Mouse (Mus musculus) urinary bladder, postnatal 10 days (tissue): ENCODE measurements around the gene Mcl1.
"Not testable (repeated sequence)": the region's sequence is repeated elsewhere in the genome, so short reads cannot be mapped to it uniquely, and the experiment has no call there.

ENCODE experiments used
- DNase-seq: peaks from one replicate; pipeline ENCODE4 v3.0.0; 2022; ENCODE audit warnings: low spot score

Mcl1 gene

DNA sequence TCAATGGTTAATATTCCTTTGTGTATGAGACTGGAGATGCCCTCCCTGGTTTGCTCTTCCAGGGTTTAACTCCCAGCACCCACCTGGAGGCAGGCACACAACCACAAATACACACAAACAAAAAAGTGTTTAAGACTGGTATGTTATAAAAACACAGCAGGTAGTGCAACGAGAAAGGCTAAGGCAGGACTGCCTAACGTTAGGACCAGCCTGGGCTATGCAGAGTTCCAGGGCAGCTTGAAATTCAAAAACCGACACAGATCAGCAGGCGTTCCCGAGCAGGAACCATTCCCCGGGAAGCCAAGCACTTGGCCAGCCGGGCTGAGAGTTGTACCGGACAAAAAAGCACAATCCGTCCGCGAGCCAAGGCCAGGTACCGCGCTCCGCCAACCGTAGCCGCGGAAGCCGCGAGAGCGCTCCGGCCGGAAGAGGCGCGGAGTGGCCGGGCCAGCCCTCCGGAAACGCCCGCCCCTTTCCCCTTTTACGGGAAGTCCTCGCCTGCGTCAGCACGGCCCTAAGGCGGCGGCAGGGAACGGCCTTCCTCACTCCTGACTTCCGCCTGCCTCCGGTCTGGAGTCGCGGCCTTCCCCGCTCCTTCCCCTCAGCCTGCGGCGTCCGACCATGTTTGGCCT, at the start of gene Mcl1:
Gene Mcl1 (plus strand): TSS at position 553 of the 632 bp plus-strand sequence.
- DNase-seq: peak; percentile 88

DNA sequence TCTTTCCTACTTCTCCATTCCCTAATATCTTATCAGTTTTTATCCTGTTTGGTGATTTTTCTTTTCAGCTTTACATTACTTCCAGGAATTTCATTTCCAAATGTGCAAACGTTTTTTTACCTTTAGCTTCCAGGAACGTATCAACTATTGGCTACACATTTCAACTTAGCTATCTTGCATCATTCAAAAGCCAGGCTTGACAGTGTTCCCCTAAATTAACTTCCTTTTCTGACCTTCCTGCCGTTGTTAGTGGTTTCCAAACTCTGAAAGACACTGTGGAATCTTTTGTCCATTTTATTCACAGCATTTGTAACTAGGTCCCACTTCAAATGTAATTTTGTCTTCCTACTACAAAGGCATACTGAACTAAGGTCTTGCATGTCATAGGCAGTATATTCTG, 49.4 kb upstream of the Mcl1 start:
- DNase-seq: no peak

DNA sequence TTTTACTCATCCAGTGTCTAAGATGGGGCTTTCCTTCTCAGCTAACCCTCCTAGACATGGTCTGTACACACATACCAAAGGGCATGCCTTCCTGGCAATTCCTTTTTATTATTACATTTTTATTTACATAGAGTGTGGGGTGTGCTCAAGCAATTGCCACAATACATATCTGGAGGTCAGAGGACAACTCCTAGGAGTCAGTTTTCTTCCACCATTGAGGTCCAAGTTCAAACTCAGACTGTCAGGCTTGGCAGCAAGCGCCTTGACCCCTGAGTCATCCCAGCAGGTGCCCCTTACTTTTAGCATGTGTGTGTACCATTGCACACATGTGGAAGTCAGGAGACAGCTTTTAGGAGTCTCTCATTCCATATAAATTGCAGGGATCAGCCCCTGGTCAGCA, 44.6 kb upstream of the Mcl1 start:
- DNase-seq: no peak

DNA sequence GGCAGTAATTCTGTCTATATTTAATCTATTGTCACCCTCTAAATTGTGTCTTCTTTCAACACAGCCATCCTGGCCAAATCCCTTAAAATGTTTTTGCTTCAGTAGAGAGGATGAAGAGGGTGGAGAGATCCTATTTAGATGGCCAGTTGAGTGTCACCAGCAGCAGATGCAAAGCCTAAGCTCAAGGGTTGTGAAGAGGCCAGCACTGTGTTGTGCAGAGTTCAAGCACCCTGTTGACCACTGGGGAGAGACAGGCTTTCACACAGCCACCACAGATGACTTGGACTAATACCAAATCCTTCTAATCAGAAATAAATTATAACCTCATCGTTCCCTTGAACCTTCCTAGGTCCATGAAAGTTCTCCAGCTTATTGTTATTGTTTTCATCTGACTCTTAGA, 40.1 kb upstream of the Mcl1 start:
- no peak for DNase-seq

DNA sequence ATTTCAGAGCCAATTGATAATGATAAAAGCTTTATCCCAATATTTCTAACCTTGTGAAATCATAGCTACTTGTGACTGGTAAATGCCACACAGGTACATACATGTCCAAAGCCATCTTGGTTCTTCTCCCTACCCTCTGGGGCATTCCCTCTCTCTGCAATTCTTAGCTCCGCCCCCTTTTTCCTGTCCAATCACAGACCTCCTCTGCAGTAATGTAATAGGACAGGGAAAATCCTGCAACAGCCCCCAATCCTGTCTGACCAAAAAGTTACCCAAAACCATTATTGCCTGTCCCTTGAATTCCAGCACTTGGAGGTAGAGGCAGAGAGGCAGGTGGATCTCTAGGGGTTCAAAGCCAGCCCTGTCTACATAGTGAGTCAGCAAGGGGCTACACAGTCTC, 37.3 kb upstream of the Mcl1 start:
- no peak for DNase-seq

DNA sequence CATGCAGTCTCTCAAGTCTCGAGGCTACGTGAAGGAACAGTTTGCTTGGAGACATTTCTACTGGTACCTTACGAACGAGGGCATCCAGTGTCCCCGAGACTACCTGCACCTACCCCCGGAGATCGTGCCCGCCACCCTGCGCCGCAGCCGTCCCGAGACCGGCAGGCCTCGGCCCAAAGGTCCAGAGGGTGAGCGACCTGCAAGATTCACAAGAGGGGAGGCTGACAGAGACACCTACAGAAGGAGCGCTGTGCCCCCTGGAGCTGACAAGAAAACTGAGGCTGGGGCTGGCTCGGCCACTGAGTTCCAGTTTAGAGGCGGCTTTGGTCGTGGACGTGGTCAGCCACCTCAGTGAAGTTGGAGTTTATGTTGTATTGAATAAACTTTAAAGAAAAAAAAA, 36.2 kb upstream of the Mcl1 start:
- DNase-seq: not testable (repeated sequence)

DNA sequence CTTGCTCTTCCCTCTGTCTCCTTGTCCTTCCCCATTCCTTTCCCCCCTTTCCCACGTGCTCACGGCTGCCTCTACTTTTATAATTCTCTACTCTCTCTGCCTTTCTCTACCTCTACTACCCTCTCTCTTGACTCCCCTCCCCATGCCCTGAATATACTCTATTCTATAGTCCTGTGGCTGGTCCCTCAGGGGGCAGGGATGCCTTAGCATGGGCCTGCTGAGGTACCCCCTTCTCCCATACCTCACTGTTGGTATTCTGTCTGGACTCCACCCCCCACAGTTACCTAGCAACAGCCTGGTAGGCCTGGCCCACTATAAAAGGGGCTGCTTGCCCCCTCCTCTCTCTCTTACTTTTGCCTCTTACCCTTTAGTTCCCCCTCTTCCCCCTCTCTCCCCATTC, 35.0 kb upstream of the Mcl1 start:
- no peak for DNase-seq

DNA sequence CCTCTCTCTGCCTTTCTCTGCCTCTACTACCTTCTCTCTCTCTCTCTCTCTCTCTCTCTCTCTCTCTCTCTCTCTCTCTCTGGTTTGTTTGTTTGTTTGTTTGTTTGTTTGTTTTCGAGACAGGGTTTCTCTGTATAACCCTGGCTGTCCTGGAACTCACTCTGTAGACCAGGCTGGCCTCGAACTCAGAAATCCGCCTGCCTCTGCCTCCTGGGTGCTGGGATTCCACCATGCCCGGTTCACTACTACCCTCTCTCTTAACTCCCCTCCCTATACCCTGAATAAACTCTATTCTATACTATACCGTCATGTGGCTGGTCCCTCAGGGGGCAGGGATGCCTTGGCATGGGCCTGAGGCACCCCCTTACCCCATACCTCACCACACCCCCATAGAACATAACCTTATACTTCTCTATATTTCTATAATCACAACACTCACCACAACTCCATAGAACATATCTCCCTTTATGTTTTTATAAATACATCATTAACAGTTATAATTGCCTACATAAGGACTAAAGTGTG, 34.5 kb upstream of the Mcl1 start:
- DNase-seq: not testable (repeated sequence)

DNA sequence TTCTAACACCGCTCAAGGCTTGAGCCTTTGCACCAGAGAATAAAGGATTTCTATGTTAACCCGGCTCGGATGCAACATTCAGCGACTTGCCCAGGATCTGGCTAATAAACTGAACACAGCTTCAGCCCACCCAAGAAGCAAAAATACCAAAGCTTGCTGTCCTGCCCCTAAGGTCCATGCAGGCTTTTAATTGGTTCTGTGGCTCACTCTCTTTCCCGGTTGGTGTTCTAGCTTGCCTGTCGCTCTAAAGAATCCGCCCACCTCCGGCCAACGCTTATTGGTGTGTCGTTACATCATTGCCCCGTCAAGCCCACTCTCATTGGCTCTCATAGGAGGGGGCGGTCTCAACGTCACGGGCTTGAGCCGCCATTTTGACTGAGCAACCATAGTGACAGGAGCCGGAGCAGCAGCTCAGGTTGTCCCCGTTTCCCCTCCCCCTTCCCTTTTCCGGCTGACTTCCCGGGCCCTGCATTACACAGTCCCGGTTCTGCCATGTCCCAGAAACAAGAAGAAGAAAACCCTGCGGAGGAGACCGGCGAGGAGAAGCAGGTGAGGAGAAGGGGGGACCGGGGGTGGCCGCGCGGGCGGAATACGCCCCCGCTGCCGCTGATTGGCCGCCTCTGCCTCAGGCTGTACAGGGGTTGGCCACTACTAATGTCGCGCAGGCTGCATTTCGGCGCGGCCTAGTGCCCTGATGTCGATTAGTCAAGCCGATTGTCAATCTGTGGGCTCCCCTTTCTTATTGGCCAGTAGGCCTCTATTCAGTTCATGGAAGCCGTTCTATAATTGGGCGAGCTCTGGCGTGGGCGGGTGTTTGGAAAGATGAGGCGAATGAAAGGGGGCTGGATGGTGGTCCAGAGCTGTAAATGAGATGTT, 33.7 kb upstream of the Mcl1 start, which contains the start of gene Ensa:
Gene Ensa (plus strand): TSS at position 366 of the 876 bp plus-strand sequence.
- DNase-seq: peak; percentile 84

DNA sequence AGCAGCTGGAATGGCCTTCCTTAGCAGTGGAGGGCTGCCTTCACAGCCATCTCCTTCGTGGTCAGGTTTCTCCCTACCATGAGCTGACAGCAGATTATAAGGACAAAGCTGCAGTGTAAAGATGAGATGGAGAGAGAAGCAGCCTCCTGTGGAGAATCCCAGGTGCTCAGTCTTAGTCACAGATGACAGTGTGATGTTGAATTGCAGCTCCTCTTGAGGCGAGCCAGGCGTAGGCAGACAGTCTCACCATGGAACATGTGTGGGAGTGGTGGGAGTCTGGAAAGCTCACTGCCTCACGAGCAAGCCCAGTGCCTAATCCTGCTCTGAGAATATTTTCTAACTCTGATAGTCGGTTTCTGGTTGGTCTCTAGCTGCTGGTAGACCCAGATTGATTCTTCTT, 30.8 kb upstream of the Mcl1 start:
- DNase-seq: no peak

DNA sequence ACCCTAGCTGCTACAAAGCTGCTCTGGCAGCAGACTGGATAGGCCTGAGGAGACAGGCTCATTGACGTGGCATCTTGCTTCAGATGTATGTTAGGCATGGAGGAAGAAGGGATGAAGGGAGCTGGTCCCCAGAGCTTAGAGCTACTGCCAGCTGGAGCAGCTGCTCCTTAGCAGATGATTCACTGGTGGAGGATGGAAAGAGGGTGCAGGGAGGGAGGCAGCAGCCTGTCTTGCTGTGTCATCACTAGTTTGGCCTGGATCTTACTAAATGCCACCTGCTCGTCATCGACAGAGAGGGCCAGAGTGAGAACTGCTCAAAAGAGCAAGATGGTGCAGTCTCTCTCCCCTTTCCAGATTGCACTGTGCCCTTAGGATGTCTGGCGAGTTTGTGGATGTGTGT, 28.8 kb upstream of the Mcl1 start:
- no peak for DNase-seq

DNA sequence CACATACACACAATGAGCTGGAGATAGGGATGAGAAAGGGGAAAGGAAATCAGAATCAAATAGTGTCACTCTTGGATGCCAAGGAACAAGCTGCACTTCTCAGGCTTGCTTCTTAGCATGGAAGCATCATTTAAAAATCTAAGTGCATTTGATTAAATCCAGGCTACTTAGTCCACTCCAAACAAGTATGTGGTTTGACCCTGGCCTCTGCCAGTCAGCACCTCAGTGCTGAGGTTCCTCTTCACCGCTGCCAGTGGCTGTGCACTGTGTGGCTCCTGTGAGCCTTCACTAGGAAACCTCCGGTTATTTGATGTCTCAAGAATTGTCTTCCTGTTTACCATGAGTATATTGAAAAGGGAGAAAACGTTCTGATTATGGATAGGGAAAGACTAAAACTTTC, 27.7 kb upstream of the Mcl1 start:
- DNase-seq: no peak

DNA sequence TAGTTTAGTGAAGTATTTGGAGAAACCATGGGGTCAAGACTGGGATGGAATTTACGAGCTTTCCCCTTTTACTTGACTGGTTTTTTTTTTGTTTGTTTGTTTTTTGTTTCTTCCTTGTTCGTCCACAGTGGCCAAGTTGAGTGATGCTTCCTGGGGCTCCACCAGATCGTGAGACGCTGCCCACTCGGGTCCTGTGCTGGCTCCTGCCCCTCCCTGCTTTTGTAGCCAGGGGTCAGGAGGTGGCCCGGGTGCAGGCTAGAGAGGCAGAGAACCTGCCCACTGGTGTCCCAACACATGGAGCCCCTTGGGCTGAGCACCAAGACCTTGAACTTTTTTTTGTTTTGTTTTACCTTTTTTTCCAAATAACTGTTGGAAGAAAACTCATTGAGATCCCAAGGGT, 27.3 kb upstream of the Mcl1 start:
- no peak for DNase-seq

DNA sequence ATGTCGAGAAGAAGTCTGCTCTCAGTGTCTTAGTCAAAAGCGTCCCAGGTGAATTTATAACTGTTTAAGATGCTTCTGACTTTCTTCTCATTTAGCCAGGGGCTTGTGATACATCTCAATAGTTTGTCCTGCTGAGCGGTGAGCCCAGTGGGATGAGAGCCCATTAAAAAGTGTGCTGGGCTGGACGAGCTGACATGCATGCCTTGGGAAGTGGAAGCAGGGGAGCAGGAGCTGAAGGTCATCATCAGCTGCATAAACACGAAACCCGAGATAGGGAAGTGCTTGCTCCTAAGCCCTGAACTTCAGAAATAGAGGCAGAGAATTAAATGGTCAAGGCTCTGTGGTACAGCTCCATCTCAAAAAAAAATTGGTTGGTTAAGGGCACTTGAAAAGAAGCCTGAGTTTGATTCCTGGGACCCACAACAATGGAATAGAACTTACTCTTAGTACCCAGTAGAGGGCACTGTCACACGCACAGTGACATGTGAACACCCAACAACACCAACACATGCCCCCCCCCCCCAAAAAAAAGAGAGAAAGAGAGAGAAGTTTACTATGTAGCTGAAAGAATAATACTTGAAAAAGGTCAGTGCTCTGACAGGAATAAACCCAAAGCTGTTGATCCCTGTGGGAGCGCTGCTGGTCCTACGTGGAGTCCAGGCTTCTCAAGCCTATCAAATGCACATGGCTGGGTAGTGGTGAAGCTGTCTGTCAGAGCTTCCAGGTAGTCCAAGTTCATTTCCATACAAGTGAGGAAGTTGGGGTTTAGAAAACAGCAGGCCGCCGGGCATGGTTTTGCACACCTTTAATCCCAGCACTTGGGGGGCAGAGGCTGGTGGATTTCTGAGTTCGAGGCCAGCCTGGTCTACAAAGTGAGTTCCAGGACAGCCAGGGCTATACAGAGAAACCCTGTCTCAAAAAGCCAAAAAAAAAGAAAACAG, 25.7 kb upstream of the Mcl1 start:
- DNase-seq: no peak

DNA sequence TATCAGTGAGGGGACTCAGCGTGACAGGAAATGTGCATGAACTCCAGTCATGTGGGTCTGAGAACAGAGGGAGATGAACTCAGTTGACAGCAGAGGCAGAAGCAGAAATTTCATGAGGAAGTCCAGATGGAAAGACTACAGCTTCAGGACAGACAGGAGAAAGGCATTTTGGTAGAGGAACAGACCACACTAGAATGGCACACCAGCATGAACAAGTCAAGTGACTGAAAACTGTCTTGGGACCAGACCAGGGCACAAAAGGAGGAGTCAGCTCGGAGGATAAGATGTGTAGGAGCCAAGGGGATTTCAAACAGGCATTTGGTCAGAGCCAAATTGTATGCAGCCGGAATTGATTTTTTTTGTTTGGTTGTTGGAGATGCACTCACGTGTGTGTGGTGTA, 23.0 kb upstream of the Mcl1 start:
- DNase-seq: no peak

DNA sequence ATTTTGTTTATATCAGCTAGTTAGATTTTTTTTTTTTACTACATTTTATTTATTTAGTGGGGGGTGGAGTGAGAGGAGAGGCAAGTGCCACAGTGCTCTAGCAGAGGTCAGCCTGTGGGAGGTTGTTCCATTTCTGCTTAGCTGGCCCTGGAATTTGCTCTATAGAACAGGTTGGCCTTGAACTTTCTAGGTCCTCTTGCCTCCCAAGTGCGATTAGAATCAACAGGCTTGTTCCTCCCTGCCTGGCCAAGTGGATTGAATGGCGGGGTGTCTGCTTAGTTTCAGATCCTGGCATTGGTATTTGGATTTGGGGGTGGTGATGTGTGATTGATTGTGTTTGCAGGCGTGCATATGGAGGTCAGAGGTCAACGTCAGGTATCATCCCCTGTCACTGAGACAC, 22.5 kb upstream of the Mcl1 start:
- DNase-seq: no peak

DNA sequence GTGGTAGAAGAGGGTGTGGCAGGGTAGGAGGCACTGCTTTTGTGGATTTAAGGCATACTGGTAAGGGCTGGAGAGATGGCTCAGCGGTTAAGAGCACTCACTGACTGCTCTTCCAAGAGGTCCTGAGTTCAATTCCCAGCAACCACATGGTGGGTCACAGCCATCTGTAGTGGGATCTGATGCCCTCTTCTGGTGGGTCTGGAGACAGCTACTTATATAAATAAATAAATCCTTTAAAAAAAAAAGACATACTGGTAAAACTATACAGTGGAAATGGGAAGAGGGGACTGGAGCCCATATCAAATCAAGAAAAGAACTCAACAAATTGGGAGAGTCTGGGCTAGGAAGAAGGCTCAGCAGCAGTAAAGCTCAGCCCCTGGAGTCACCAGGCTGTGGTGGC, 18.9 kb upstream of the Mcl1 start:
- DNase-seq: no peak

DNA sequence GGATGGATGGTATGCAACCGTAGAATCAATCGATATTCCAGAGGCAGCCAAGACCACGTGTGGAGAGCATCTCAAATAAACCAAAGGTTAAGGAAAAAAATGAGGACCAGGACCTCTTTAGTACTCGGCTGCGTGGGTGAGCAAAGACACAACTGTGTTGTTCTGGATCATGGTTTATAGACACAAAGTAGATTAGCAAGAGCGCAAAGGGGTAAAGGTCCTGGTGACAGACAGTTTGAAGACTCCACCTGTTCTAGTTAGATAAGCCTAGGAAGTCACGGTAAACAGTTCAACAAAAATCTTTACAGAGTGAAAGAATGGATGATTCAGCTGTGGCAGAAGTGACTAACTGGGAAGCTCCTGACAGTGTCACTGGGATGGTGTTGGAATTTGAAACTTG, 15.5 kb upstream of the Mcl1 start:
- DNase-seq: no peak

DNA sequence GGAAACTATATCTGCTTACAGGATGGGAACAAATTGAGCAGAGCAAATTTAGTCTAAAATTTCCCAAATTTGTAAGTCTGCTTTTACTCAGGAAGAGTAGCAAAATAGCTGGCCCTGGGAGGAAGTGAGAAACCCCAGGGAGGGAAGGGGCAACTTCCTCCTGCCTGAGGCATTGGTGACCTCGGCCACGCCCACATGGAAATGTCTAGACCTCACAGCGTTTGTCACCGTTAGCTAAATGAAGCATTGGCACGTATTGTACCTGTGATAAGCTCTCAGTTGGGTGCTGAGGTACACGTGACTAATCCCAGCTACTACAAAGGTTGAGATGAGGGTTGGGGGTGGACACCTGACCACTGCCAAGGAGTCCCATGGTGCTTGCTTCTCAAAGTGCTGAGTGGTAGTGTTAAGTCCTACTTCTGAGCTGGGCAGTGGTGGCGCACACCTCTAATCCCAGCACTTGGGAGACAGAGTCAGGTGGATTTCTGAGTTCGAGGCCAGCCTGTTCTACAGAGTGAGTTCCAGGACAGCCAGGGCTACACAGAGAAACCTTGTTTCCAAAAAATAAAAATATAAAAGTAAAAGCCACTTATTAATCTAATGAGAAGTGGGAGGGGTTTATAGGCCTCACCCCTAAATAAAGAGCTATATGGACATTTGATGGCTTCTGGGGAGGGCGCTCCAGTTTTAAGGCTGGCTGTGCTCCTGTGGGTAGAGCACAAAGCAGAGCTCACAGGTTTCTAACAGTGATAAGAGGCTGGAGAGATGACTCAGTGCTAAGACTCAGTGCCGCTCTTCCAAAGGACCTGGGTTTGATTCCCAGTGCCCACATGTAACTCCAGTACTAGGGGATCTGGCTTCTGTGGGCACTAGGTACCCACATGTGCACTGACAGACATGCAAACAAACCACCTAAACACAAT, 13.0 kb upstream of the Mcl1 start:
- DNase-seq: no peak

DNA sequence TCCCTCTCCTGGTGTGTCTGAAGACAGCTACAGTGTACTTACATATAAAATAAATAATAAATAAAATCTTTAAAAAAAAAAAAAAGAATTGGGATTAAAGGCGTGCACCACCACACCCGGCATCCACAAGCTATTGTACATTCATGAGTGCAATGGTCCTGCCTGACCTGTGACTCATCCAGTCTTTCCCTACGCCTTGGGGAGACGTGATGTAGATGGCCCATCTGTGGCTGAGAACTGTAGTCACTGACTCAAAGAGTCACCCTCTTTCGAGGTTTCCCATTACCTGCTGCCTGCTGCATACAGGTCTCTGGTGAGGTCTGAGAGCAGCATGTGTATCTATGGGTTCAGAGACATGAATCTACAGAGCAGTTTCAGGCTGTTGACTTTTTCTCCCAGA, 10.6 kb upstream of the Mcl1 start:
- no peak for DNase-seq
